Mouse (Mus musculus) embryo, embryonic 10 days (tissue): Measurements from ENCODE around the gene Rcor3.

Experiments used
- DNase-seq: peaks from one replicate; pipeline ENCODE4 v3.0.0-alpha.2; 2015; ENCODE audit warnings: low spot score

The Rcor3 gene

GRCm38 (mm10) chr1:192070618-192071051, 67.2 kb downstream of the Rcor3 start:
- no peak for DNase-seq

- no peak for DNase-seq
Measured at GRCm38 (mm10) chr1:192069971-192070591, 67.8 kb downstream of the Rcor3 start.

- no peak for DNase-seq
Measured at GRCm38 (mm10) chr1:192068188-192068587, 69.7 kb downstream of the Rcor3 start.

- no peak for DNase-seq
Measured at GRCm38 (mm10) chr1:192066956-192067355, 70.9 kb downstream of the Rcor3 start.

- DNase-seq: no peak
Measured at GRCm38 (mm10) chr1:192063209-192063946, 74.5 kb downstream of the Rcor3 start.

- DNase-seq: no peak
Measured at GRCm38 (mm10) chr1:192062682-192063081, 75.2 kb downstream of the Rcor3 start.

- peak; percentile 47 for DNase-seq
Measured at GRCm38 (mm10) chr1:192061666-192062306, 76.1 kb downstream of the Rcor3 start.

GRCm38 (mm10) chr1:192058911-192059310, 79.0 kb downstream of the Rcor3 start:
- DNase-seq: no peak

GRCm38 (mm10) chr1:192053726-192054125, 84.1 kb downstream of the Rcor3 start:
- DNase-seq: no peak

GRCm38 (mm10) chr1:192052986-192053385, 84.9 kb downstream of the Rcor3 start:
- DNase-seq: no peak

- DNase-seq: no peak
Measured at GRCm38 (mm10) chr1:192052461-192052860, 85.4 kb downstream of the Rcor3 start.
